Mouse (Mus musculus) frontal cortex, postnatal 10 days (tissue): ENCODE measurements around the gene Ppp1r14b.
A peak's percentile ranks its signal among the peaks of the same experiment; 100 is the strongest.
"Not testable (repeated sequence)": the region's sequence is repeated elsewhere in the genome, so short reads cannot be mapped to it uniquely, and the experiment has no call there.

Experiments
- DNase-seq, 2 experiments: peaks; one replicate each; pipeline ENCODE4 v3.0.0; 2022; ENCODE audit warnings: low spot score in 2 of 2, mixed read lengths in 1 of 2

Ppp1r14b gene

DNA sequence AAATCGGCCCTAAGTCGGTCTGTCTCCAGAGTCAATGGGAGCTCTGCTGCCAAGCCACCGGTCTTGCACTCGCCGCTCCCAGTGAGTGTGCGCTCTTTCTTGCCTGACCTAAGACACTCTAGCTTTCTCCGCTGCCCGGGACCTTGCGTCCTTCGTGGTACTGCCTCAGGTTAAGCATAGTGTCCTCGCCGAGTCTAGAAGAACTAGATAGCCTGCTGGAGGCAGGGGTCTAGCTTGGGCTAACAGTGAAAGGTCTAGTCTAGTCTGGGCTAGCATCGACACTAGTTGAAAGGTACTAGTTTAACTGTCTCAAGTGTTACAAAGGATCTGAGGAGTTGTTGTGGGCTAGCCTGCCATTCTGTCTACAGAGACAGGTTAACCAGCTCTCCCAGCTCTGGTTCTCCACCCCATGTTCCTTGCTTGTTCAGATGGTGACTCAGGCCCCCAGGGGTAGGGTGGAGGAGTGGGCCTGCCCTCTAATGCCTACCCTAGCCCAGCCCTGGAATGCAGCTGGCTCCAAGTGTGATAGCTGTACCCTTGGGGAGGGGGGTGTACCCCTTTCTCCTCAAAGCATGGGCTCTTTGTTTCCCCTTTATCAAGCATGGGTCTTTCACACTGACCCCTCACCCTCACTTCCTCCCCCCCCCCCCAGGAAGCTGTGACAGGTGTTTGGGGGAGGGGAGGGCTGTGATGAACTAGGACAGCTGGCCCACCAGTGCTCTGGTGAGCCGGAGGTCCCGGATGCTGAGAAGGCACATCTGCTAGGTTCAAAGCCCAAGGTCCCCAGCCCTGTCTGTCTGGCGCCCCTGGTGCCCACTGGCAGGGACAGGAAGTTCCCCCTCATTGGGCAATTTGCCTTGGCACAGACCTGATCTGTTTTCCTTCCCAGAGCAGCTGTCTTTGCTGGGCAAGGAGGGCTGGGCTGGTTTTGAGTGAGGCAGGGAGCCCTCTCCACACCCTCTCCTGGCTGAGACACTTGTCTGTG is 1.1 kb downstream of the Ppp1r14b start, which contains the start of gene Plcb3:
Gene Plcb3 (minus strand): TSS at position 934 of the 985 bp plus-strand sequence.
- DNase-seq, result peak; percentile 77 to 85

DNA sequence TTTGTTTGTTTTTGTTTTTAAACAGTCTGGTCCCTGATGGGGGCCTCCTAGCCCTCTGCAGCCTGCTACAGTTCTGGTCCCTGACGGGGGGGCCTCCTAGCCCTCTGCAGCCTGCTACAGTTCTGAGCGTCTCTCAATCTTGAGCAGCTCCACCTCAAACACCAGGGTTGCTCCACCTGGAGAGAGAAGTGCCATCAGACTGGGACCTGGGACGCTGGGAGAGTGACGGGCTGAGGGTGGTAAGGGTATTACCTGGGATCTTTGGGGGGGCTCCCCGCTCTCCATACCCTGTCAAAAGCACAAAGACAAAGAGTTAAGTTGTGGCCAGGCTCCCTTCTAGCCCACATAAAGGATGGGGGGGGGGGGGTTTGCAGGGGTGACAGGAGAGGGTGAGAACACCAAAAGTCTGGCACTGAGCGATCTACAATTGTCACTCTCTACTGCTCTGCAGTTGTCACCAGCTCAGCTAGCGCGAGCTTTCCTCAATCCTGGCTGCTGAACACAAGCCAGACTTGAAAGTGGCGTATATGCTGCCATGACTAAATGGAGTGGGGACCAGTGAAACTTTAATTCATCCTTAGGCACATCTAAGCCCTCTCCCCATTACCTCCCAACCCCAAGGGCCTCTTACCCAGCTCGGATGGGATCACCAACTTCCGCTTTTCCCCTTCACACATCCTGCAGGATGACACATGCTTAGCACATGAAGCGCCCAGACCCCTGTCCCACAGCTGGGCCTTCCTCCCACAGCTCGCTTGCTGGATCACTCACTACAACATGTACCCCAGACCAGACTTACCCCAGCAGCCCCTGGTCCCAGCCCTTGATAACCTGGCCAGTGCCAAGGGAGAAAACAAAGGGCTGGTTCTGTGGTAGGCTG is 3.2 kb downstream of the Ppp1r14b start:
- no peak for DNase-seq

DNA sequence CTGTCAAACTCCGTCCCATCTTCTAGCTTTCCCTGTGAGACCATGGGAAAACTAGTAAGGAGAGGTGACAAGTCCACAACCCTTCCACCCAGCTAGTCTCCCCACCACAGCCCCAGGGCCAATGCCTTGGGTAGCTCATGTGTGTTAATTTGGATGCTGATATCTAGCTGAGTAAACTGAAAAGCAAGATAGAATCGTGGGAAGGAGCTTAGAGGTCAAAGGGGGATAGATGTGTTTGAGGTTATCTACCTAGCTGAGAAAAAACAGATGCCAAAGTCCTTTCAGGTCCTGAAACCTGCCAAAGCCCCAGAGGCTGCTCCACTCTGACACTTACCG is 3.8 kb downstream of the Ppp1r14b start:
- no peak for DNase-seq

DNA sequence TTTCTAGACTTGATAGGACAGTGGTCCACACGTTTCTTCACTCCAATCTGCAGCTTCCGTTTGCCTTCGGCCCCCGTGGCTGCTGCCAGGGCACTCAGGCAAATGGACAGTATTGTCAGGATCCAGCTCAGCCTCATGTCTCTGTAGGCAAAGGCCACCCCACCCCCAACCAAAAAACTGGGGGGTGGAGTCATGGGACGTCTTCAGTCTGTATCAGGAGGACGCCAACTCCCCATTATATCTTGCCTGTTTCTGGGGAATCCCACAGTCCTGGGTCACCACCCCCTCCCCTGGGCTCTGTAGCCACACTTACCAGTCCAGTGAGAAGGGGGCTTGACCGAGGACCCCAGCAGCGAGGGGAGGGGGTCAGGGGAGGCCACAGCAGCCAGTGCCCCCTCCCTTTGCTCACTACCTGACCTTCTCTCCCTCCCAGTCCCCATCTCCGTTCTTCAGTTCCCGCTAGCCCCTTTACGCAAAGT is 4.3 kb downstream of the Ppp1r14b start:
- peak in 1 of 2 experiments; percentile 75 for DNase-seq

DNA sequence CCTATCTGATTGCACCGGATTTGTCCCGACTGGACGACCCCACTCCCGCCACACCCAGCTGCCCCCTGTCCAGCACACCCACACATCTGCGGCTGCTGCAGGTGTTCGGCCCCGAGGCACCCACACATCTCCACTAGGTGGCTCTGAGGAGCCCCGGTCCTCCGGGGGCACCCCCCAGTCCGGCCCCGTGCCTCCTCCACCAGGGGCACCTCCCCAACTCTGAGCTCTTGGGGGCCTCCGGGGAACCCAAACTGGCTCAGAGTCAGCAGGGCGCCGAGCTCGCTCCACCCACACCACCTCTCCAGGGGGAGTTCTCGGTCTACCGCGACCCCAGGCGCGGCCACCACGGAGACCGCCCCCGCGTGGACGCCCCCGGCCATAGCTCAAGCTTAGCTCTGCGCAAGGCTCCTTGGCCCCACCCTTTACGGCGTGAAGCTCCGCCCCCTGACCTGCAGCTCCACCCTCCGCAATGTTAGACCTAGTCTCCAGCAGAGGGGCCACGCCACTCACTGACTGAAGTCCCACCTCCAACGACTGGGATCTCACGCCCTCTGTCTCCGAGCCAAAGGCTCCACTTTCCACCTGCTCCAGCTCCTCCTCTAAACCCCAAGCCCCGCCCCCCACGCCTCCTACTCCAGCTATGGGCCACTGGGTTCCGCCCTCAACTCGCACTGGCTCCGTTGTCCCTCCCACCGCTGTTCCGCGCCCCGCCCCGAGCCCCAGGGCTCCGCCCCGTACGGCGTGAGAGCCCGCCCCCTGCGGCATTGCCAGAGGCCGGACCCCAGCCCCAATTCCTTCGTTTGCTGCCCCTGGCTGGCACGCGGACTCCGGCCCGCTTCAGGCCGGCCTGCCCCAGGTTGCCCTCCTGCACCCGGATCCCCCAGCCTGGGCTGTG is 5.0 kb downstream of the Ppp1r14b start:
- DNase-seq, result peak; percentile 99

DNA sequence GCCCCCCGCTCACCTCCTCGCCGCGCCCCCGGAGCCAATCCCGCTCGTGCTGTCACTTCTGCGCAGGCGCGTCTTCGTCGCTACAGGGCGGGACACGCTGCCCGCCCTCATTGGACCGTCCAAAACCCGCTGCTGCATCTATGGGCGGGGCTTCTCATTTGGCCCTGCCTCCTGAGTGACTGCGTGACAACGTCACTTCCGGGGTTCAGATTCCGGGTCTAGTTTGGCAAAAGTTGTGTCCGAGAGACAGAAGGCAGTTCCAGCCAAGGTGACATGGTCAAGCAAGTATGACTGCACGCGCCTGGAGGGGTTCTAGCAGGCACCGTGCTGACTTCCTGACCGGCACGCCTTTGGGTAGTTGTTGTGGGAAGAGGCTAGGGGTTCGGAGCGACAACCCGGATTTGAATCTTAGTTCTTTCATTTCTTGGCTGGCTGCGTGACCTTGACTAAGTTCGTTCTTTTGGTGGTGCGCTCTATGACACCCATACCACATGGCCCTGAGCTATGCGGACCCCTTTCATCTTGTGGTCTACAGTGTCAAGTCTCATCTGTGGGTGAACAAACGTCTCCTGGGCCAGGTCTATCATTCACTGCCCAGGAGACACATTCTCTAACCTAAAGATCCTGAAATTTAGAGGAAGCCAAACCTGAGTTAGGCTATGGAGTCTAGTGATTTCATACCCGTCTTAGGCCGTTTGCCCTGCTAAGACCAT is 5.8 kb downstream of the Ppp1r14b start, which contains the start of gene Fkbp2:
Gene Fkbp2 (minus strand): TSS at position 121 of the 713 bp plus-strand sequence.
- peak; percentile 97 to 99 for DNase-seq

DNA sequence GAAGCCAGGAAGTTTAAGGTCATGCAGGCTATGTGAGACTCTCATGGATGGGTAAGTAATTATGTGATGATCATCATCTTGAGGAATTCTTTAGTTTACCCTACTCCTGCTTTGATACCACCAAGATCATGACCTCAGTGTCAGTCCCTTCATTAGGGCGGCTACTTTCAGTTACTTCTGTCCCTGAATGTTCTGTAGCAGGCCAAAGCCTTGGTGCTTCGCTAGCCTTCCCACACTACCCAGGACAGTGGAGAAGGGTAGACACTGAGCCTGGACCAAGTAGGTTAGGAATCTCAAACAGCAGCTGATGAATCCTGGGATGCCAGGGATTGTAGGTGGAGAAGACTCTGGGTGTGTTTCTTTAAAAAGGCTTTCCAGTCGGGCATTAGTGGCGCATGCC is 6.7 kb downstream of the Ppp1r14b start:
- DNase-seq, result no peak

DNA sequence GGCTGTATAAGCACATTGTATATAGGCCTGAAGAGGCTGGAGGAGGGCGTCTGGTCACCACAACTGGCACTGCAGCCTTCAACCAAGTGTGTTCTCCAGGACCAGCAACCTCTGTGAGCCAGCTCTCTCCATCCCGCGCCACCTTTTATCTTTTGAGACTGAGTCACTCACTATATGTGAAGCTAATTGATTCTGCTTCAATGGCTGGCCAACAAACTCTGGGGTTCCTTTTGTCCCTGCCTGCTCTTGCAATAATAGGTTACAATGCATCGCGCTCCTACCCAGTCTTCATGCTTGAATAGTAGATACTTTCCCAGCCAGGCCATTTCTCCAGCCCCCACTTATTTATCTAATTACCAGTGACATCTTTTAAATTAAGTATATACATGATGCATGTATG is 8.9 kb downstream of the Ppp1r14b start:
- DNase-seq, result no peak

DNA sequence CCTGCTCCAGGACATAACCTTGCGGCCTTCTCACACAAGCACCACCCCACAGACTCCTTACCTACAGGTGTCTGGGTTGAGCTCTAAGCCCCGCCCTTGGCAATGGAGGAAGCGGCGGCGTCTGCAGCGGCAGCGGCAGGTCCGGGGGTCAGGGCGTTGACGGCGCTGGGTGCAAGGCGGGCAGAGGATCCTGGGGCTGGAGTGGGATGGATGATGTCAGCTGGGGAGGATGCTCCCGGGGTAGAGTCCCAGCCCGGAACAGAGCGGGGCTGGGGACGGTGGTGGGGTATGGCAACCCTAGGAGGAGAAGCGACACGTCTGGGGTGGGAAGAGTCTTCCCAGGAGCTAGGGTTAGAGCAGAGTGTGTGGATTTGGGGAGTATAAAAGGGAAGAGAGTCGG is 10.5 kb downstream of the Ppp1r14b start:
- DNase-seq, result no peak

DNA sequence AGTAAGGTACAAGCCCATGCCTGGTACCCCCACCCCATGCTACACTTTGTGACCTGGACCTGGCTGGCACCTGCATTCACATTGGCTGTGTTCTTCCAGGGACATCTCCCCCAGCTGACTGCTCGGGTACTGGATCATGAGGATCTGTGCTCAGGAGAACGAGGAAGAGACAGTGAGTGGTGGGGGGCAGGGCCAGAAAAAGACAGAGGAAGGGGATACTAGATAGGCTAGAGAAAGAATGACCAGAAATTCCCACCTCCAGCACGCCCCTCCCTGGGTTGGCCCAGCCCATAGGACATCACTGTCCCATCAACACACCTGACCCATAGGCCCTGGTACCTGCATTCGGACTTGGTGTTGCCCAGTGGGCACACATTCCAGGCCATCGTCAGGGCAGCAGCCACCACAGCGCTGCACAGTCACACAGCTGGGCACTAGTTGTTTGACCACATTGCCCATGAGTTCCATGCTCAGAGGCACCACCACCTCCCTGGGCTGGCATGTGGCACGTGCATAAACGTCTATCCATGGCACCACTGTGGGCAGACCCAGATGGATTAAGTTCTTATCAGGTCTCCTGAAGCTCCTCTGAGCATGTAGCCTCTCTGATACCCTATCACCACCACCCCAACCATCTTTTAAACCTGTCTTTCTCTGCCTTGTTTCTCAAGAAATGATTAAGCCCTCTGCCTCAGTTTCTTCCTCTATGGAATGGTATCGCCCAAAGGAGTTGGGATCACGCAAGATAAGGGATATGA is 11.4 kb downstream of the Ppp1r14b start:
- DNase-seq, result no peak

DNA sequence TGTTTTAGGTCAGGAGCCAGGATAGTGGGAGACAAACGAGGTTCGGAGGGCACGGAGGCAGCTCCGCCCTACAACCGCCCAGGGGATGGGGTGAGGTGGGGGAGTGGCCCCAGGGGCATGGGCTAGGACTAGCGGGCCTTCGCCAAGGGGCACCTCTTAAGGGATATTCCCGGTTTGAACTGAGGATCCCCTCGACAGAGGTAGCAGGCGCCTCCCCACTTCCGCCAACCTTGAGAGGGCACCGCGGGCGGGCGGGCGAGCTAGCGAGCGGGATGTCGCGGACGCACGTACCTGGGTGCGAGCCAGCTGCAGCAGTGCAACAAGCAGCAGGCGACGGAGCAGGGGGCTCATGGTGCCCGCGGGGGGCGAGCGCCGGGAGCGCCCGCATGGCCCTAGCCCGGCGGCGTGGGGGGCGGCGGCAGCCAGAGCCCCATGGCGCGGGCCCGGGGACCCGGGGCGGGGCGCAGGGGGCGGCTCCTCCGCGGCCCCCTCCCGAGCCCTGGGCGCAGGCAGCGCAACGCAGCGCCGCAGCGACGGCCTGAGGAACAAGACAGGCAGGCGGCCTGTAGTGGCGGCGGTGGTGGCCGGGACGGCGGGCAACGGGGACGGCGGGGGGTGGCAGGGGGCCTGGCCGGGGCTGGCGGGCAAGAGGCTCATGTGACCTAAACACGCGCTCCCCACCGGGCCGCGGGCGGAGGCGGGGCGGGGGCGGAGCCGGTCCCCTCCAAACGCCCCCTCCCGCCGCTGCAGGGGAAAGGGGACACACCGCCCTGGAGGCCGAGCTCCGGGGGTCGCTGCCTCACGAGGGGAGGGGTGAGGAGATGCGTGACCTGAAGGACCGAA is 12.5 kb downstream of the Ppp1r14b start, which contains the start of gene Vegfb:
Gene Vegfb (minus strand): TSS at position 591 of the 843 bp plus-strand sequence.
- peak in 1 of 2 experiments; percentile 63 for DNase-seq

DNA sequence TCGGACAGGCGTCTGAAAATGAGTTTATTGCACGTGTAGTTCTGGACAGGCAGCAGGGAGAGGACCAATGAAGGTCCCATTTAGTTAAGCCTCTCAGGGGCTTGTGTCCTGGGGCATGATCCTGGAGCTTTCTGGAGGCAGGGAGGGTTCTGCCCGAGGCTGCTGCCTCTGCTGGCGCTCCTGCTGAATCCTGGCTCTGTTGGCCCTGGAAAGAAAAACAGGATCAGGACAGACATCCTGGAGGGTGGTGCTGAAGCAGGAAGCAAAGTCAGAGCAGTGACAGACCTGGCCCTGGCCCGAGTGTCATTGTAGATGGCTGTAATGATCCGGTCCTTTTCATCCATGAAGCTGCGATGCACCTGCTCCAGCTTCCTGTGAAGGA is 13.1 kb downstream of the Ppp1r14b start:
- no peak for DNase-seq

DNA sequence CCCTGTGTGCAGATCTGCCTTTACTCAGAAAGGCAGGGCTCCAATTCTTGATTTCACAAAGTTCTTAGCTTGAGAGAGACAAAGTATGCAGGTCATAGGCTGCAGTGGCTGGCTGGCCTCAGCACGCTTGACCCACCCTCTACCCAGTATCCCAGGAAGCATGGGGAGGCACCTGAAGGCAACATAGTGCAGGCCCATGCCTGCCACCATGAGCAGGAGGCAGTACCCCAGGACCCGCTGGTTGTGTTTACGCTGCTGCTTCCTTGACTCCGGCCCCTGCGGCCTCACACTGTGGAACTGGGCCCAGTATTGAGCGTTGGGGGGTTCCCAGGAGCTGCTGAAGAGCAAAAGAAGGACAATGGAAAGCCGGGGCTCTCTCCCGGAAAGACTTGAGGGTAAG is 14.5 kb downstream of the Ppp1r14b start:
- DNase-seq, result no peak

DNA sequence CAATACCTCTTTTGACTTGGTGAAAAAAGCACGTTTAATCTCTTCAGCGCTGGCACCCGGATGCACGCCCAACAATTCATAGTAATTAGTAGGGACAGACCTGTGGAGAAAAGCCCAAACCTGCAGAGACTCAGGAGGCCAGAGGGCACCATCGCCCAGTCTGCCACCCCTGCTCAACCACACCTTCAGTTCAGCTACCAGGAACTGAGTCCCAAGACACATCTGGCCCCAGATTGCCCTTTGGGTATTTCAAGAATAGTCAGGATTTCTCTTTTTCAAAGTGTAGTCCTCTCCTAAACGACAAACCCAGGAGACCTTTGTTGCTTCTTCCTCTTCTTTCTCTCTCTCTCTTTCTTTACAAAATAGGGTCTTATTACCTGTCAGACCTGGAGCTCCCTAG is 15.9 kb downstream of the Ppp1r14b start:
- DNase-seq, result no peak

DNA sequence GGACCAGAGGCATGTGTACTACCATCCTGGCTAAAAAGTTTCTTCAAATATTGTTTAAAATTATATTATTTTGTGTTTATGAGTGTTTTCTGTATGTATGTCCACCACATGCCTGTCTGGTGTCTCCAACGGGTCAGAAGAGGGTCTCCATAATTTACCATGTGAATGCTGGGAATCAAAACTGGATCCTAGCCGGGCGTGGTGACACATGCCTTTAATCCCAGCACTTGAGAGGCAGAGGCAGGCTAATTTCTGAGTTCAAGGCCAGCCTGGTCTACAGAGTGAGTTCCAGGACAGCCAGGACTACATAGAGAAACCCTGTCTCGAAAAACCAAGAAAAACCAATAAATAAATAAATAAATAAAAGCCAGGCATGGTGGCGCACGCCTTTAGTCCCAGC is 16.4 kb downstream of the Ppp1r14b start:
- DNase-seq, result not testable (repeated sequence)

DNA sequence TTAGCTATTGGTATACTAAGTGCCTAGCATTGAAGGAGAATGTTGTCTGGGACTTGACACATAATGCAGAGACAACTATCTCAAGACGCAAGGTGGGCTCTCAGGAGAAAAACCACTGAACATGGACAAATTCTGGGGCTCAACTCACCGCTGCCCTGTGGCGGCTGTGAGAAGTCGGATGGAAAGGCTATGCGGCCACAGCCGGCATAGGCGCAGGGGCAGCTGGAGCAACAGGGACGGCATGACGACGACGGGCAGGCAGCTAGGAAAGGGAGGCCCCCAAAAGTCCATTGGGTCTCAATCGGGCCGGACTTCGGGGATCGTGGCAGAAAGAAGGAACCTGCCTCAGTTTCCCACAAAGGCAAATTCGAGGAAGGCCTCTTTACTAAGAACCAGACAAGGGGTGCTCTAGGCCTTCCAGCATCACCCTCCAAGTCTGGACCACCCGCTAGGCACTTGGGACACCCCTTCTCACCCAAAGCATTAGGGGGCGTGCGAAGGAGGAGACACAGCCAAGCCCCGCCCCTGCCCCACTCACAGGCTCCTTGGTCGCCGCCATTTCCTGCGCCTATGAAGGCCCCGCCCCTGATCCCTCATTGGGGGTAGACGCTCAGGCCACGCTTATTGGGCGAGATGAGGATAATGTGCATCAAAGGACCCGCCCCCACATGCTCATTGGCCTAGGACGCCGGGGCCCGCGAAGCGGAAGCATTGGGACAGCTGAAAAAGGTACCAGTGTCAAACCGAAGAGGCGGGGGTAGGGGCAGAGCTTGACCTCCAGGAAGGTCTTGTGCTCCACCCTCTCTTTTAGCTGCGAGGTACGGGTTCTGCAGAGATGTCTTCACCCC is 17.5 kb downstream of the Ppp1r14b start, which contains the start of gene Dnajc4:
Gene Dnajc4 (minus strand): TSS at position 562 of the 848 bp plus-strand sequence.
- peak; percentile 94 to 95 for DNase-seq

DNA sequence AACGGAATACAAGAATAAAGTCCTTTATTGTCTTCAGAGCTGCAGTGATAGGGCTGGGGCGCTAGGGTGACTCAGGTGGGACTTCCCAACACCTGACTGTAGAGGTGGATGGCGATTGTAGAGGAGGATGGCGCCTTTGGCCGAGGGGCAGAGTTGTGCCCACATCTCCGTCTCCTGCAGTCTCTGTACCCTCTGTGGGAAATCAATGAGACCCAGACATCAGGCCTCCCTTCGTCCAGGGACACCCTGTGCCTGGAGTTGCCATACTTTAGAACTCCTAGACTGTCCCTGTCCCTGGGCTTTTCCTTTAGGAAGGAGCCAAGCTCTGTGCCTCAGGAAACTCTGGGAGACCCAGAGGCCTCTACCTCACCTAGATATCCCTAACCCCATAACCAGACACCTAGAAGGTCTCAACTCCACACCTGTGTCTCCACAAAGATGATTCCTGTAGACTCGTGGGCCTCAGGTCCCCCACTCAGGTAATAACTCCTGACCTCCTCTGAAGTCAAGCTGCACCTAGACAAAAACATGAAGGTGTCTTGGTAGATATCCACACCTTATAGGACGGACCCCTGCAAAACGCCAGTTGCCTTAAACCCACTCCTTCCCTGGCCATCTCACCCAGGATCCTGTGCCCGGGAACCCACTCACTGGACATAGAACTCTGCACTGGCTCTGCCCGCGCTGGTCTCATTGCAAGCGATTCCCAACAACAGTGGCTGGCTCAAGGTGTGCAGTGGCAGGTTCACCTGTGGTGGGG is 18.4 kb downstream of the Ppp1r14b start:
- peak in 1 of 2 experiments; percentile 7 for DNase-seq
